Mouse (Mus musculus): ENCODE results near the gene Arhgap15.

Arhgap15 gene

DNA sequence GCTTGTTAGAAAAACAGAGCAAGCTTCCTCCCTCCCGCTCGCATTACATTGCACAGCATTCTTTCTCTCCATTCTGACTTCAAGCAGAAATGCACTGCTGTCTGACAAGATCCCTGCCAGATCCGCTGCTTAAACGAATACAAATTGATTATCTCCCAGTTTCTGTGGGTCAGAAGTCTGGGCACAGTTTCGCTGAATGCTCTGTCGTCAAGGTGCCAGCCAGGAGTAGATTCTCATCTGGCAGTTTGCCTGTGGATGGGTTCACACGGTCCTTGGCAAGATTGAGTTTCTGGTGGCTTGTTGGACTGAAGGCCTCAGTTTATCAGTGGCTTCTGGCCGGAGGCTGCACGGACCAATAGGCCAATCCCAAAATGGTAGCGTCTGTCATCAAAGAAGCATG, 435.9 kb downstream of the Arhgap15 start:
- DNase-seq (ENCODE audit: low read depth, low spot score): no peak

GRCm38 (mm10) chr2:44190749-44191148, 442.1 kb downstream of the Arhgap15 start:
- DNase-seq (ENCODE audit: low read depth, low spot score): peak; percentile 37

DNA sequence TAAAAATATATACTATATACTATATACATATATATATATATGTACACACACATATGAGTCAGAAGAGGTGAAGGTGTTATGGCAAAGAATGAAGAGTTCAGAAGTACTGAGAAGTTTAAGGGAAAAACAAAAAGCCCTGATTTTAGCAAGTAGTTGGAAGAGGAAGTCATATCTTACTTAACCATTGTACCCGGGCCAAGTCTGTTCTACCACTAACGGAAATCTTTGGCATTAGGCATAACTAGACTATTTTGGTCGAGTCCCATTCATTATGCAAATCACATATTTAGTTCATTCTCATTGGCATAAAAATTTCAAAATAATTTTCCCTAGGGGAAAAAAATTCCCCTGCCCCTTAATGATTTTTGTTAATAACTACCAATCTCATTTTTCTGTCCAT, 443.4 kb downstream of the Arhgap15 start:
- no peak for DNase-seq (ENCODE audit: low read depth, low spot score)

DNA sequence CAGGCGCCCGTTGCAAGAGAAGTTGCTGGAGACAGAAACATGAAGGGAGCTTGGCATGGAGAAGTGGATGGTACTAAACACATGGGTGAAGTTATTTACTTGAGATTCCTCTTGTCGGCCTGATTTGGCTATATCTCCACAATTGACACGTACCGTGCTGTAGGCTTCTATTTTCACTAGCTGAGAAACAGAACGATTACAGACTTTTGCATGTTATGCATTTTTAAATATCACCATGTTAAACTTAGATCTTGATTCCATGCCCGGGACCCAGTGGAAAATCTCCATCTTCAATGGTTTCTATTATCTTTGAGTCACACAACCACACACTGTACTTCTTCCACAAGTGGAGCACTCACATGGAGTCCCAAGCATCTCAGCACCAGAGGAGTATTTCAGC, 466.9 kb downstream of the Arhgap15 start:
- DNase-seq (ENCODE audit: low read depth, low spot score): peak; percentile 69

DNA sequence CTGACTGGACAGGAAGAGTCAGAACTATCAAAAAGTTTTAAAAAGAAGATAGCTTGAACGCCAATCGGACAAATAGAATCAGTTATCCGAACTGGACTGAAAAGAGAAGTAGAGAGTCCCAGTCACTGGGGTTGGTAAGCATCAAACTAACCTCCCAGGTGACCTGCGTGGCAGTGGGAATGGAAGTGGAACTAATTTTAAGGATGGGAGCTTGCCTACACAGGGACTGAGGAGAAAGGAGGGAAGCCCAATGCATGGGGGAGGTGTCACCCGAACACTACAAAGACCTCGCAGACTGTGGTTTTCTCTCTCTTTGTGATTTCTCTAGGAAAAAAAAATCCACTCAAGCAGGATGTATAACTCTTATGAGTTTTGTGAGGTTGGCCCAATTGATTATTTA, 469.2 kb downstream of the Arhgap15 start:
- no peak for DNase-seq (ENCODE audit: low read depth, low spot score)

DNA sequence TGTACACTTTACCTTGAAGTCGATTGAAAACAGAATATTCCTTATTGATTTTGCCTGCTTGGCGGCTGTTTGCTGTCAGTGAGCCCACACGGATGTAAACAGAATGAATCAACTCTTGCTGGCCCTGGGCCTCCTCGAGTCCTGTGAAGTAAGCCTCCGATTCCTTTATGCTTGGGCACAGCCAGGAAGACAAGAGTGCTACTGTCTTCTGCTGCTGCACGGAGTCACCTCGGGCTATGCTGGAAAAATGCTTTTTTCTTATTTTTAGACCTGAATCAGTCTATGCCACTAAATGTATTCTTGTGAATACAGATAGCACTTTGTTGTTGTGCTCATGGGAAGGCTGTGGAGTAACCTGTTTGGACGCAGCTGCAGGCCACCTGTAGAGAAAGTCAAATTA, 469.7 kb downstream of the Arhgap15 start:
- peak; percentile 22 for DNase-seq (ENCODE audit: low read depth, low spot score)

- DNase-seq (ENCODE audit: low read depth, low spot score): peak; percentile 16
Measured at GRCm38 (mm10) chr2:44221686-44222085, 473.1 kb downstream of the Arhgap15 start.

DNA sequence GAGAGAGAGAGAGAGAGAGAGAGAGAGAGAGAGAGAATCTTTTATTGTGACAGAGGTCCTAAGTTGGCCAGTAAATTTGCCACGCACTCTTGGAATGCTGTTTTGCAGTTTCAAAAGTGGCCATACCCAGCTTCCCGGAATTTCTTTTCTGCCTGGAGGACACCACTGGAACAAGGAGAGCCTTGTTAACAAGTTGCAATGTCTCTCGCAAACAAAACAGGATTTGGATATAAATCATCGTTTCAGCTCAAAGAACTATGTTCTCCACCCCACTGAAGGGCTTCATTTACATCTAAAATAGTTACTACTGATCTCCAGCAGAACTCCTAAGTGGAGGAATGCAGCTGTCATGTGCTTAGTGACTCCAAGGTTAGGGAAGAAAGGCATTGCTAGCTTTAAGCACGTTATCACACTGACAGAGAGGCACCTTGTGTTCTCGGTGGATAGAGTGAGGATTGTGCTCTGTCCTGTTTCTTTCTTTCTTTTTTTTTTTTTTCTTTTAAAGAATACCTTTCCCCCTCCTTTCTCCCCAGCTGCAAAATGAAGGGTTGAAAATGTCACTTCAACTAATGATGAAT, 473.6 kb downstream of the Arhgap15 start:
- DNase-seq (ENCODE audit: low read depth, low spot score): peak; percentile 14

GRCm38 (mm10) chr2:44234856-44235255, 486.2 kb downstream of the Arhgap15 start:
- DNase-seq (ENCODE audit: low read depth, low spot score): peak; percentile 64

DNA sequence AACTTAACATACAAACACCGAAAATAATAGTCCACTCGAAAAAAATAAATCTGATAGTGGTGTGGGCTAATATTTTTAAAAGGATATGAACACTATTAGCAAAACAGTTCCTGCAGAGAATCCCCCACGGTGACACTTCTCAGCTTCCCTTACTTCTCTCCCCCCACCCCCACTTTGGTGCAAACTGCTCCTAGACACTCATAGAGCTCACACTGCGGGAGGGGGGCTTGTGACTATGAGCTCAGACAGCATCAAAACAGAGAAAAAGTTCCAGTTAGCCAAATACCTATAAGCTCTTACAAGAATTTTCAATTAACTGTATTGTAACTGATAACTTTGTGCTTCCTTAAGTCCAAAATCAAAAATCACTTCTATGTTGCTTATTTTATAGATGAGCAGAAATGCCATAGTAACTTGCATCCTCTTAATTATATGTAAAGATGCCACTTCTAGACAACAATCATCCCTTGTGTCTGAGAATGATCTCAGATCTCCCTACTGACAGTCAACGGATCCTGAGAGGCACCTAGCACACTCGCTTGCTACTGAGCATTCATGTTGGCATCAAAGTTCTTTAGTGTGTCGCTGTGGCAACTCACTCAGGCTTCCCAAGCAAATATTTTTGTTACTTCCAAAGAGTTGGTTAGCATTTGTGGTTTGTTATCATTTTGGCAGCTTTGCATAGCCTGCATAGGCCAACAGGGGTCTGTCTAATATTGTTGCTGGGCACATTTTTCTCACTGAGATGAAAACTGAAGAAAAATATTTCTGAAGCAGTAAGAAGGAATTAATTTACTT, 493.2 kb downstream of the Arhgap15 start:
- DNase-seq (ENCODE audit: low read depth, low spot score): peak; percentile 22

DNA sequence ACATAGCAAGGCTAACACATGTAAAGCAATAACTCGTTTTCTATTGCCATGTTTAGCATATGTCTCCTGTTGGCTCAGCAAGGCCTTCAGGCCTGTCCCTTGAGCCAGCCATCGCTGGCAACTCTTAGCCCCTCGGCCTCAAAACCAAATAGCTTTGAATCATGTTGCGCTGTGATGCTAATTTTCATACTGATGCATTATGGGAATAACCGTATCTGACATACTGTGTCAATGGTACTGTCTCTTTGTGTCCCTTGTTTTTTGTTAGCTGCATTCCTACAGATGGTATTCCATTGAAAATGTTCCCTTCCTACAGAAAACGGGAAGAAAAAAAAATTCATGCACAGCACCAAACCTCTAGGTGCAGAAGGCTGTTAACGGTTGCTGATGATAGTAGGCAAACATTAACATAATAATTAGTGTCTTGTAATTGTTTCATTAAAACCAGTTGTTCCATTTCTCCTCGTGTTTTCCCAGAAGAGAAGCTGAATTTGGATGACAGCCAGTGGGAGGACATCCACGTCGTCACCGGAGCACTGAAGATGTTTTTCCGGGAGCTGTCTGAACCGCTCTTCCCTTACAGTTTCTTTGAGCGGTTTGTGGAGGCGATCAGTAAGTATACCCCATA, 494.1 kb downstream of the Arhgap15 start:
- DNase-seq (ENCODE audit: low read depth, low spot score): peak; percentile 80

- DNase-seq (ENCODE audit: low read depth, low spot score): no peak
Measured at GRCm38 (mm10) chr2:44255343-44255742, 506.7 kb downstream of the Arhgap15 start.

- peak; percentile 59 for DNase-seq (ENCODE audit: low read depth, low spot score)
Measured at GRCm38 (mm10) chr2:44257946-44258345, 509.3 kb downstream of the Arhgap15 start.

GRCm38 (mm10) chr2:44271455-44272346, 523.1 kb downstream of the Arhgap15 start:
- DNase-seq (ENCODE audit: low read depth, low spot score): no peak

- DNase-seq (ENCODE audit: low read depth, low spot score): peak; percentile 7
Measured at GRCm38 (mm10) chr2:44272606-44273005, 524.0 kb downstream of the Arhgap15 start.

DNA sequence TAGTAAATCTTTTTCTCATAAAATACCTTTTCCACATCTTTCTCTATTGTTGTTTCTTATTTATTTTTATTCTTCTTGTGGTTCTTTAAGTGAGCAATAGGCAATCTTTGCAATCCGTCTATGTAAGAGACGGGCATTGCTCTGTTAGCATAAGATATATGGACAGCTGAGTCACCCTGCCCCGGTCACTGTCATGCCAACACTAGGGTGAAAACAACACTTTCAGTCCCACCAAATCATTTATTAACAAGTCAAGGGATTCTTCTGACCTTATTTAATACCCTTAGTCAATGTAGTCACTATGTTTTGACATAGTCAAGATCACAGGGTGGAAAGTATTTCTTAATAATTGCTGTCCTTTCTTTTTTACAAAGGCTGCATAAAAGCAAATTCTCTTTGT, 525.8 kb downstream of the Arhgap15 start:
- no peak for DNase-seq (ENCODE audit: low read depth, low spot score)

GRCm38 (mm10) chr2:44286181-44286719, 537.6 kb downstream of the Arhgap15 start:
- no peak for DNase-seq (ENCODE audit: low read depth, low spot score)

GRCm38 (mm10) chr2:44299156-44299555, 550.5 kb downstream of the Arhgap15 start:
- DNase-seq (ENCODE audit: low read depth, low spot score): peak; percentile 24

DNA sequence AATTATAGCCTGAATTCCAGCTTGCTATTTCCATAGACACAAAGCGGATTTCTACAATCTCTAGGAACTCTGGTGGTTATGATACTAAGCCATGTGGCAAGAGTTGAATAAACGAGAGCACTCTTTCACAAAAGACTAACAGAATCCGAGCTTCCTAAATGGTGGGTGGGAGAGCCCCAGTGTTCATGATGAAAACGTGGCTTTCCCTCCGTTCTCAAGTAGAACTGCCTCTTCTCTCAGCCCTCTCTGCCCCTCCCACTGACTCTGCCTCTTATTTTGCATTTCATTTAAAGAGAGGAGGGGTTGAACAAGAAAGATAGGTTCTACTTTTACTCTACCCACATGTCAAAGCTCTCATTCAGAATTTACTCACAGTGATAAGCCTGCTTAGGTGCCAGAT, 551.3 kb downstream of the Arhgap15 start:
- DNase-seq (ENCODE audit: low read depth, low spot score): peak; percentile 53

GRCm38 (mm10) chr2:44300466-44300865, 551.8 kb downstream of the Arhgap15 start:
- DNase-seq (ENCODE audit: low read depth, low spot score): peak; percentile 35

DNA sequence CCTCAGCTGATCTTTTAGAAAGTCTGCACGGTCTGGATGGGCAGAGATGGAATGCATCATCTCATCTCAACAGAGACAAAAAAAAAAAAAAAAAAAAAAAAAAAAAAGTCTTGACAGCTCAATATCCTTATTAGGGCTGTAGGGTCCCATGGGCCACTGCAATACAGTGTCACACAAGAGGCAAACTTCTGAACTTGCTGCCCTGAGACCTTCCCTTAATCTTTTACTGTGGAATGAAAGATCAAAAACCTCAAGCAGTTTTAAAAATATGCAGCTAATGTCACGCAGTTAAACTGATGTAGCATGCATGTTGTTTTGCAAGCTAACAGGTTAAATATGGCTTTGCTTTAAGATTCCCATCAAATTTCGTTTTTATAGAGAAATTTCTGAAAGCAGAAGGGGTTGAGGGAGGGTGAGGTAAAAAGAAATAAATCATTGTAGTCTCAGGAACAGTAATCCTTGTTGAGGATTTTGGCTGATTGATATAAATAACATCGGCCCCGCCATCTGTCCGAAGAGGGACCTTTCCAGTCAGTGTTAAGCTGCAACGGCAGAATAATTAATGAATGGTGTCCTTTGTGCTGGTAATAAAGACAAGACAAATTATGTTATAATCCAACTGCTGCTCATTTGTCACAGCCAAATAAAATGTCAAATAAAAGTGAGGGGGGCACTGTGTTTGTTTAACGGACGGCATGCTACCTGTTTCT, 555.8 kb downstream of the Arhgap15 start:
- DNase-seq (ENCODE audit: low read depth, low spot score): peak; percentile 35

All from brain, adult 2 months (tissue).